Mouse (Mus musculus) urinary bladder, postnatal 10 days (tissue): ENCODE measurements around the gene Aco1.

ENCODE experiments used
- DNase-seq: peaks from one replicate; pipeline ENCODE4 v3.0.0; 2022; ENCODE audit warnings: low spot score

Gene Aco1

DNA sequence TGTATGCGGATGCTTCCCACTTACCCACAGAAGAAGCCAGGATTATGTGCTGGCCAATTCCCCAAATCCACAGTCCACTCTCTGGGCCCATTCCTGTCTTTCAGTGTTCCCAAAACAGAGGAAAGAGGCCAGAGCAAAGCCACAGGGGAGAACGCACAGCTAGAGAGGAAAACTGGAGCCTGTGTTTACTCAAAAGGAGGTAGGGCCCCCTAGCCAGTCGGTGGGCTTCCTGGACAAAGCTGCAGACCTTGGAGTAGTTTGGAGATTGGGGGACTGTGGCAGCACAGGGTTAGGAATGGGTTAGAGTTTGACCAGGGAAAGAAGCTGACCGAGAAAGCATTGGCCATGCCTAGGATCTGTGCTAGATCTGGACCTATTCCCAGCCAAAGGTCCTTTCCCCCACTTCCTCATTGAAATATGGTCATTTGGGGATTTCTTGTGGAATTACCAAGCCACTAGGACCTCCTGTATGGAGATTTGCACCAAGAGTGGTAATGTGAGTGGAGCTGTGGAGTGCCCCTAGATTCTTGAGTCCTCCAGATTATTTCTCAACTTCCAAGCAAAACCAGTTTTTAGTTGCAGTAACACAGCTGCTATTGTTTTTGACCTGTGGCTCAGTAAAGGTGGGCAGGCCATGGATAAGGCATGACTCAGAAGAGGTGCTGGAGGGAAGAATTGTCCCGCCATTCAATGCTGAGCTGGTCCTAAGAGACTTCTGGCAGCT lies 14.8 kb downstream of the Aco1 start:
- DNase-seq = no peak

DNA sequence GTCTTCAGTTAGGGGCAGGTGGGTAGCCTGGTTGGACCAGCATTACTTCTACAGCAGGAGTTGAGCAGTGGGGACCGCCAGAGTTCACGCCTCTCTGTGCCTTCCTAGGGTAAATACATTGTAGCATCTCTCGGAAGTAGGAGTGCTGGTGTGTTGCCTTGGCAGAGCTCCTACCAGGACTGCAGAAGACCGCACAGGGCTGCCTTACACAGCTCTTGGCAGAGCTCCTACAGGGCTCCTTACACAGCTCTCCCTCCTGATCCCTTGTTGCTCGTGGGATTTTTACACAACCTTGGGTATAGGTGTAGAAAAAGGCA lies 15.3 kb downstream of the Aco1 start:
- no peak for DNase-seq

DNA sequence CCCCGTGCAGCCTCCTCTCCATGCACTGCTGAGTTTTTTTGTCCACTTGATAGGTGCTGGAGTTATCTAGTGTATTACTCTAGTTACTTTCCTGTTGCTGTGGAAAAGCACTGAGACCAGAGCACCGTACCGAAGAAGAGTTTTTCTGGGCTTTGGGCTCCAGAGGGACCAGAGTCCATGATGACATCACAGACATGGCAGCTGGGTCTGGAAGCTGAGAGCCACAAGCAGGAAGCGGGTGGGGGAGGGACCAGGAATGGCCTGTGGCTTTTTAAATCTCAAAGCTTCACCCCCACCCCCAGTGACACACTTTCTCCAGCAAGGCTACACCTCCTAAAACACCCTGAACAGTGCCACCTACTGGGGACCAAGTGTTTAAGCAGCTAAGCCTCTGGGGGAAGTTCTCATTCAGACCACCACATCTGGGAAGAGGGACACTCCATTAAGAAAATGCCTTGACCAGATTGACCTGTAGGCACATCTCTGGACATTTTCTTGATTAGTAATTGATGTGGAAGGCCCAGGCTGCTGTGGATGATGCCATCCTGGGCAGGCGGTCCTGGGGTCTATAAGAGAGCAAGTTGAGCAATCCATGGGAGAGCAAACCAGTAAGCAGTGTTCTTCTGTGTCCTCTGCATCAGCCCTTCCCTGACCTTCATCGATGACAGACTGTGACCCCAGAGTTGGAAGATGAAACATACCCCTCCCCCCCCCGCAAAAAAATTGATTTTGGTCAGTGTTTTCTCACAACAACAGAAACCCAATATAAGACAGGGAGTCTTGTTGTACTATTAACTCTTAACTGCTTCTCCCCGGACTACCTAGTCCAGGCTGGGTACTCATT lies 17.9 kb downstream of the Aco1 start:
- DNase-seq = no peak

- DNase-seq = no peak
Observed at GRCm38 (mm10) chr4:40163646-40164045, 20.8 kb downstream of the Aco1 start.

GRCm38 (mm10) chr4:40171477-40171876 lies 28.6 kb downstream of the Aco1 start:
- no peak for DNase-seq

GRCm38 (mm10) chr4:40172336-40172735 lies 29.5 kb downstream of the Aco1 start:
- no peak for DNase-seq

- no peak for DNase-seq
Observed at GRCm38 (mm10) chr4:40174321-40174720, 31.4 kb downstream of the Aco1 start.

DNA sequence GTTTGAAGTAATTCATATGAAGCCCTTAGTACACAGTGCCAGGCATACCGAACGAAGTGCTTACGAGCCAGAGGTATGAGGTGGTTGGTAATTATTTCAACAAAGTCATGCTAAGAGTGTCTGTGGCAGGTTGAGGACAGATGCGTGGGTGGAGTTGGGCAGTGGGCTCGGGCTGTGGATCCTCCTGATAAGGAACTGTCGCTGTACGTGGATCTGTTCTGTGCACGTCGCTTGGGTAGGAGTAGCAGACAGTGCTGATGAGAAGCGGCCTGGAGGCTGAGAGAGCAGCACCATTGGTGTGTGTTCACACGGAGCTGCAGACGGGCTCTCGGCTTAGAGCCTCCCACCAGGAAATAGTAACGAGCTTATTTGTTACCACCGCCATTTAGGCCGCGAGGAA lies 35.7 kb downstream of the Aco1 start:
- DNase-seq = no peak

DNA sequence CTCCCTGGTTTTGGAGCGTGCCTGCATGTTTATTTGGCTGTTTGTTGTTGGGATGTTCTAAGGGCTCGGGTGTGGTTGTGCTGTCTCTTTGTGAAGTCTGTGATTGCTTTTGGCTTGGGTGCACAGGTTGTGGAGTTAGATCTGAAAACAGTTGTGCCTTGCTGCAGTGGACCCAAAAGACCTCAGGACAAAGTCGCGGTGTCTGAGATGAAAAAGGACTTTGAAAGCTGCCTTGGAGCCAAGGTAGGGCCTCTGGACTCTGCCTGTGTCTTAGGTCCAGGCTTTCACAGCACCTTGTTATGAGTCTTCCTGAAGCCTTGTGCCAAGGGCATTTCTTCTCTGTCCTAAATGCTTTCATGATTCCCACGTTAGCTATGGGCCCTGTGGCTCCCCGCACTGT lies 37.2 kb downstream of the Aco1 start:
- DNase-seq = no peak

DNA sequence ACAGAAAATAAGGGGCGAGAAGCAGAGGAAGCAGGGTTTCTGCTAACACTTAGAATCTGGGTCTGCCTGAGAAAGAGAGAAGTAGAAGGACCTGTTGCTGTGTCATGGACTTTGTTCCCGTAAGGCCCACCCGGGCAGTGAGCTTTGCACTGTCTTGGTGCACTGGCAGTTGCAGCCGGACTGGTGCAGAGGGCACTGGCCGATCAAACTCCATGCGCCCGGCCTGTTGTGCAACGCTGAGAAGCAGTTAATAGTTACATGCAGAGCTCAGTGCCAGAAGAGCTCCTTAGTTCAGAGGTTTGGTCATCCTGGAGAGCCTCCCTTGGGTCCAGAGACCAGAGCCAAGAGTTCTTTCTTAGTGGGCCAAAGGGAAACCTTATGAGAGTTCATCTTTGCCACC lies 38.8 kb downstream of the Aco1 start:
- no peak for DNase-seq

DNA sequence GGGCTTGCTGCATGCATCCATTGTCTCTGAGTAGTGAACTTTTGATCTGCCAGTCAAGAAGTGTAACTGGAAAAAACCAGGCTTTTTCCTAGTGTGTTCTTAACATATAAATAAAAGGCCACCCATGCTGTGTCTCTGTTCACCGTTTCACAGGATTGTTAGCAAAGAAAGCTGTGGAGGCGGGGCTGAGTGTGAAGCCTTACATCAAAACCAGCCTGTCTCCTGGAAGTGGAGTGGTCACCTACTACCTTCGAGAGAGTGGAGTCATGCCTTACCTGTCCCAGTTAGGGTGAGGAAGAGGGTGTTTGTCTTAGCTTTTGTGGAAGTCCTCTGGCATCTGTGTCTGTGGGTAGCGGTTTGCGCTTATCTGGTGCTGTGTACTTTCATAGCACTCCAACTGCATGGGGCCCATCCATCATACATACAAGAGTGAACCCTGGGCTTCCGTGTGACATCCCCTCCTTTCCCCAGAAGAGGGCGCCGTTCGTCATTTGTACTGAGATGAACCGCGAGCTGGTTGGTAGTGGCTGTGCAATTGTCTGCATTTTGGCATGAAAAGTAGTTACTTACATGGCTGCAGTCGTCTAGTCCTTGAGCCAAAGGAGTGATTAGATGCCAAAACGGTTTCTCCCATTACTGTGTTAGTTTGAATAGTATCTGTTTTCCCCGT lies 39.9 kb downstream of the Aco1 start:
- DNase-seq = no peak

DNA sequence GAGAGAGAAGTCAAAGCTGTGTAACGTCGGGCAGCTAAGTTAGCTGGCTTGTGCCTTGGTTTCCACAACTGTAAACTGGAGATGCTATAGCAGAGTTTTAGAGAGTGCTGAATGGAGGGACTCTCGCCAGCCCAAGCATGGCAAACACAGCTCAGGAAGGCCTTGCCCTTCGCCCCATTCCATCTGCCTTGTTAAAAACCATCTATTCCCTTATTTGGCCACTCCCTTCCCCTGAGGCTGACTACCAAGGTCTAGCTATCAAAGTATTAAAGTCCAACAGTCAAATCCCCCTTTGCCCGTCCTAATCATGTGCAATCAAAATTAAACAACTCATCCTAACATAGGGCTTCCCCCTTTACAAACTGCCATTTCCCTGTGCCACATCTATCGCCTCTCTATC lies 40.9 kb downstream of the Aco1 start:
- no peak for DNase-seq

GRCm38 (mm10) chr4:40184470-40184869 lies 41.6 kb downstream of the Aco1 start:
- DNase-seq = no peak

GRCm38 (mm10) chr4:40187956-40188355 lies 45.1 kb downstream of the Aco1 start:
- DNase-seq = no peak

GRCm38 (mm10) chr4:40192246-40192645 lies 49.4 kb downstream of the Aco1 start:
- DNase-seq = no peak

DNA sequence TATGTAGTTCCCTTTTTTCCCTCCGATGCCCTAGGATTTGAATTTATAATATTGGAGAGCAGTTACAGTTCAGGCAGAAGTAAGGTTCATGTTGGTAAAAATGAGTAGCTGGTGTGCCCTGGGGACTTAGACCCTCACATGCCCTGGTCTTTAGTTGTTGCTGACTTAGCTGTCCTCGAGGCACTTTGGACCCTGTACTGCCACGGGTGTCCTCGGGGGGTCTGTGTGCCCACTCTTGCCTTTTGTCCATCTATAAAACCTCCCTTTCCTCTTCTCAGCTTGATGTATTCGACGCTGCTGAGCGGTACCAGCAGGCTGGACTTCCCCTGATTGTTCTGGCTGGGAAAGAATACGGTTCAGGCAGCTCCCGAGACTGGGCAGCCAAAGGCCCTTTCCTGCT lies 50.6 kb downstream of the Aco1 start:
- no peak for DNase-seq

DNA sequence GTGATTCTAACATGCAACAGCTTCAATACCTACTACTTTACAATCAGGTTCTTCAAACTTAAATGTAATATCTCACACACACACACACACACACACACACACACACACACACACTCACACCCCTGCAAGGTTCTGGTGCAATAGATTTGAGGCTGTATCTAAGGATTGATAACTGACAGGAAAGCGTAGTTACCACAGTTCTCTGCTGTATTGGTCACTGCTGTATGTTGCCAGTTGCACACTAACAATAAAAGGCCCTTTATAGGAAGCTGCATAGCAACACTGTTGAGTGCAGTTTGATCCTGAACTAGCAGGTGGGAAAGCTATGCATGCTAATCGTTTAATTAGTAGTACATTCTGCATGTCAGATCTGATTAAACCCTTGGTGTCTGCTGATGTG lies 52.5 kb downstream of the Aco1 start:
- no peak for DNase-seq

GRCm38 (mm10) chr4:40202205-40202604 lies 59.3 kb downstream of the Aco1 start:
- no peak for DNase-seq

DNA sequence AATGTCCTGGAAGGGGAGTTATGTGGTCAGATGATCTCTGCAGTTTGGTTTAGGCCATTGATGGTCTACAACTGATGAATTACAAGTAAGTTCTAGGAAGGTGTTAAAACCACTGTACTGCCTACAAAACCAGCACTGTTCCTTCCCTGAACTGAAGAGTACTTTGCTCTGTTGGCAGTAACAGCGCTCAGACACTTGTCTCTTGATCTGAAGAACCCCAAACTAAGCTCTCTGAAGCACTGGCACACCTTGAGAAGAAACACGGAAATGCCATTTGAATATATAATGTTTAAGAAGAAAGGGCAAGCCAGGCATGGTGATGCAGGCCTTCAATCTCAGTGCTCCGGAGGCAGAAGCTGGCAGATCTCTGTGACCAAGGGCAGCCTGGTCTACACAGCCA lies 61.5 kb downstream of the Aco1 start:
- DNase-seq = no peak

- DNase-seq = no peak
Observed at GRCm38 (mm10) chr4:40205231-40205903, 62.5 kb downstream of the Aco1 start.

- DNase-seq = no peak
Observed at GRCm38 (mm10) chr4:40207701-40208100, 64.8 kb downstream of the Aco1 start.

DNA sequence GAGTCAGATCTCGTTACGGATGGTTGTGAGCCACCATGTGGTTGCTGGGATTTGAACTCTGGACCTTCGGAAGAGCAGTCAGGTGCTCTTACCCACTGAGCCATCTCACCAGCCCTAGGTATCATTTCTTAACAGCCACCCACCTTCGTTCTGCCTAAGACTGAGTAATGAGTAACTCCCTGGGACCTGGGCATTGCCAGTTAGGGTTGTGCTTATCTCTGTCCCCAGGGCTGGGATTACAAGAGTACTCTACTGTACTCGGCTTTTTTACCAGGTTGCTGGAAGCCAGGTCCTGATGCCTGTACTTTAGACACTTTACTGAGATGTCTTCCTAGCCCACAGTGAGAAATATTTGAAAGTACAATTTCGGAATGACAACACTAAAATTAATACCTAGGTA lies 69.3 kb downstream of the Aco1 start:
- no peak for DNase-seq

GRCm38 (mm10) chr4:40217910-40218309 lies 75.0 kb downstream of the Aco1 start:
- no peak for DNase-seq
